Mouse (Mus musculus) common myeloid progenitor, adult 5-6 weeks (primary cell): Measurements from ENCODE around the gene Hmcn1. TPM values are rescaled to one million over a fixed set of nuclear protein-coding genes. Genes with fewer than 3 reads are reported as not detected.

Source experiments
- ATAC-seq: replicated peaks from 2 replicates; pipeline ENCODE4 v1.8.0; 2016; ENCODE audit warnings: low read depth, mild to moderate bottlenecking, moderate TSS enrichment, inconsistent platforms; ENCODE audit not compliant: poor library complexity, severe bottlenecking
- total RNA-seq: library from RNA; stranded (forward); fragments of 200-1000, 187-1606 nt; gene quantifications from 2 replicates; pipeline ENCODE4 v1.2.3, GENCODE M21; 2017

The Hmcn1 gene
- total RNA-seq, 1 experiment from 2014 or later: not detected

GRCm38 (mm10) chr1:150893677-150894188, 99.5 kb downstream of the Hmcn1 start:
- ATAC-seq: no peak

- no peak for ATAC-seq
Observed at GRCm38 (mm10) chr1:150890017-150890416, 103.2 kb downstream of the Hmcn1 start.

- ATAC-seq: no peak
Observed at GRCm38 (mm10) chr1:150886267-150886666, 107.0 kb downstream of the Hmcn1 start.

GRCm38 (mm10) chr1:150878421-150878820, 114.8 kb downstream of the Hmcn1 start:
- no peak for ATAC-seq

GRCm38 (mm10) chr1:150877920-150878319, 115.3 kb downstream of the Hmcn1 start:
- ATAC-seq: no peak

- ATAC-seq: no peak
Observed at GRCm38 (mm10) chr1:150874025-150874424, 119.2 kb downstream of the Hmcn1 start.

GRCm38 (mm10) chr1:150873231-150873630, 120.0 kb downstream of the Hmcn1 start:
- ATAC-seq: no peak

GRCm38 (mm10) chr1:150872105-150872504, 121.1 kb downstream of the Hmcn1 start:
- ATAC-seq: no peak

- no peak for ATAC-seq
Observed at GRCm38 (mm10) chr1:150869189-150869588, 124.0 kb downstream of the Hmcn1 start.

GRCm38 (mm10) chr1:150866615-150867014, 126.6 kb downstream of the Hmcn1 start:
- no peak for ATAC-seq

- no peak for ATAC-seq
Observed at GRCm38 (mm10) chr1:150857779-150858178, 135.5 kb downstream of the Hmcn1 start.

GRCm38 (mm10) chr1:150833448-150833847, 159.8 kb downstream of the Hmcn1 start:
- ATAC-seq: no peak

- no peak for ATAC-seq
Observed at GRCm38 (mm10) chr1:150829851-150830250, 163.4 kb downstream of the Hmcn1 start.

- ATAC-seq: no peak
Observed at GRCm38 (mm10) chr1:150827169-150827568, 166.1 kb downstream of the Hmcn1 start.

- ATAC-seq: peak; percentile 77
Observed at GRCm38 (mm10) chr1:150824334-150825005, 168.8 kb downstream of the Hmcn1 start.

- ATAC-seq: no peak
Observed at GRCm38 (mm10) chr1:150816035-150816807, 177.0 kb downstream of the Hmcn1 start.

GRCm38 (mm10) chr1:150814917-150815316, 178.3 kb downstream of the Hmcn1 start:
- no peak for ATAC-seq

GRCm38 (mm10) chr1:150813381-150813780, 179.9 kb downstream of the Hmcn1 start:
- ATAC-seq: no peak

- ATAC-seq: no peak
Observed at GRCm38 (mm10) chr1:150806864-150807263, 186.4 kb downstream of the Hmcn1 start.

GRCm38 (mm10) chr1:150805466-150805865, 187.8 kb downstream of the Hmcn1 start:
- no peak for ATAC-seq
